Mouse (Mus musculus) left cerebral cortex, postnatal 14 days (tissue): Measurements from ENCODE around the gene Lmtk3. TPM values are rescaled to one million over a fixed set of nuclear protein-coding genes. Genes with fewer than 3 reads are reported as not detected.
A peak's percentile ranks its signal among the peaks of the same experiment; 100 is the strongest.

Source experiments
- DNase-seq, 2 experiments: peaks; one replicate each; pipeline ENCODE4 v3.0.0; 2021 to 2022; ENCODE audit warnings: low spot score in 2 of 2, mixed read lengths in 1 of 2
- intact Hi-C: fragments of 180-260 bp; cut with DNase I; formaldehyde crosslinking; loops from one replicate; pipeline ENCODE4 v1.15.1; 2025
- total RNA-seq, 2 experiments: library from RNA; stranded (reverse); gene quantifications; 2 replicates each; pipeline ENCODE4 v1.2.3; 2021

The Lmtk3 gene
- total RNA-seq, 2 experiments from 2014 or later: 261 to 275 TPM

DNA sequence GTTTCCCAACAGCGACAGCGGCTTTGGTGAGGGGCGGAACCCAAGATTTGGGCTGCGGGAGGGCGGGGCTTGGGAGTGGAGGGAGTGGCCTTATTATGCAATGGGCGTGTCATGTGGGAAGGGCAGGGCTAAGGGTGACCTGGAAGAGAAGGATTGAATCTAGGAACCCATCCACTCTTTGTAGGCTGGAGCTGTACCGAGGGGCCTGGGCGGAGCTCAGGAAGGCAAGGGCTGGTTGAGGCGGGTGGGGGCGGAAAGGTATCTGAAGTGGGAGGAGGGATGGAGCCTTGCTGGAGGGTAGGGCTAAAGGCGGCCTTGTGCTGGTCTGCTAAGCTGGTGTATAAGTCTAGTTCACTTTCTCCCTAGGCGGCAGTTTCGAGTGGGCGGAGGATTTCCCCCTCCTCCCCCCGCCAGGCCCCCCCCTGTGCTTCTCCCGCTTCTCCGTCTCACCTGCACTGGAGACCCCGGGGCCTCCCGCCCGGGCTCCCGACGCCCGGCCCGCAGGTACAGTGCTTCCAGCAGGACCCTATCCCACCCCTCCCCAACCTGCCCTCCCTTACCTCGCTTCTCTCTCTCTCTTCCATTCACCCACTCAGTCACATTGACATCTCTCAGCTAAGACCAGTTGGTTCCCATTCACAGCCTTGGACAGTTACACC, 17.1 kb downstream of the Lmtk3 start:
- no peak for DNase-seq
- intact Hi-C loops: loop anchor here (1.0 kb wide), 1 partner anchor 61 kb away; no protein-coding TSS in a partner anchor

- peak; percentile 95 to 96 for DNase-seq
- intact Hi-C loops: loop anchor here (1.0 kb wide), 1 partner anchor 62 kb away; no protein-coding TSS in a partner anchor
These were observed 17.8 kb downstream of the Lmtk3 start for GRCm38 (mm10) chr7:45801348-45801747.

GRCm38 (mm10) chr7:45802551-45802950, 19.0 kb downstream of the Lmtk3 start:
- intact Hi-C loops: no loop called here

GRCm38 (mm10) chr7:45805941-45806340, 22.4 kb downstream of the Lmtk3 start:
- intact Hi-C loops: no loop called here
- no peak for DNase-seq

More at GRCm38 (mm10) chr7:45802551-45802950, 19.0 kb downstream of the Lmtk3 start:
- no peak for DNase-seq

GRCm38 (mm10) chr7:45808471-45808870, 24.9 kb downstream of the Lmtk3 start:
- intact Hi-C loops: no loop called here
- DNase-seq: no peak

- no peak for DNase-seq
- intact Hi-C loops: no loop called here
These were observed 25.9 kb downstream of the Lmtk3 start for GRCm38 (mm10) chr7:45809276-45810075.

- DNase-seq: no peak
- intact Hi-C loops: no loop called here
These were observed 29.4 kb downstream of the Lmtk3 start for GRCm38 (mm10) chr7:45812921-45813320.

- intact Hi-C loops: no loop called here
- peak; percentile 99 to 100 for DNase-seq
These were observed 30.5 kb downstream of the Lmtk3 start, which contains the start of gene Cyth2 for GRCm38 (mm10) chr7:45813787-45814779. Gene Cyth2 (minus strand): TSS chr7:45814581.

- no peak for DNase-seq
- intact Hi-C loops: no loop called here
These were observed 31.3 kb downstream of the Lmtk3 start for GRCm38 (mm10) chr7:45814841-45815240.

GRCm38 (mm10) chr7:45815323-45815983, 31.9 kb downstream of the Lmtk3 start:
- no peak for DNase-seq
- intact Hi-C loops: no loop called here

DNA sequence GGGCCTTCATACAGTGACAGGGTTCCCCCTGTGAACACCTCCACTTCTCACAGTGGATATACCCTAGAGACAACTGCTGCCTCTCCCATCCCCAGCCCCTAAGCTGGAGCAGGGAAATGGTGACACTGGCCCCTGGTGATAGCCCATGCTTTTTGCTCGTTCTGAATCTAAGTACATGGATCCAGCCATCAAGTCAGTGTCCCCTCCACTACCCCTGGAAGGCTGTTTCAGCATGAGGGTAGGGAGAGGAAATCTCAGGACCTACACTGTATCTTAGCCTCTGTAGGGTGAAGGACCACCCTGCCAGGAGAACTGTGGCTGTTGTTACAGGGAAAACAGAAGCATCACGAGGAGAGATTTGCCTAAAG, 32.4 kb downstream of the Lmtk3 start:
- no peak for DNase-seq
- intact Hi-C loops: no loop called here

- no peak for DNase-seq
- intact Hi-C loops: no loop called here
These were observed 36.3 kb downstream of the Lmtk3 start for GRCm38 (mm10) chr7:45819843-45820242.

DNA sequence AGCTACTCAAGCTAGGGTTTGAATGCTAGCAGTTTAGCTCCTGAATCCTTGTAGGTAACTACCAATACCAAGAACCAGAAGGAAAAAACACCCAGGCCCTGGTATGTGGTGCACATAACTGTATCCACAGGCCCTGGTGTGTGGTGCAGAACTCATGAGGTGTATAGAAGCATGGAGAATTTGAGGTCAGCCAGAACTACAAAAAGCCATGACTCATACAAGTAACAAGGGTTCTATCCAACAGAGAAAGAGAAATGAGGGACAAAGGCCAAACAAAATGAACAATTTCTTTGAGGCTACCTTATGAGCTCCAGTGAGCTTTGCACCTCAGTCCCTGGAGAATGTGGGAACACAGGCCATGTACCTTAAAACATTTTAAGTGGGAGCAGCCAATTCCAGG, 37.4 kb downstream of the Lmtk3 start:
- intact Hi-C loops: no loop called here
- DNase-seq: no peak

DNA sequence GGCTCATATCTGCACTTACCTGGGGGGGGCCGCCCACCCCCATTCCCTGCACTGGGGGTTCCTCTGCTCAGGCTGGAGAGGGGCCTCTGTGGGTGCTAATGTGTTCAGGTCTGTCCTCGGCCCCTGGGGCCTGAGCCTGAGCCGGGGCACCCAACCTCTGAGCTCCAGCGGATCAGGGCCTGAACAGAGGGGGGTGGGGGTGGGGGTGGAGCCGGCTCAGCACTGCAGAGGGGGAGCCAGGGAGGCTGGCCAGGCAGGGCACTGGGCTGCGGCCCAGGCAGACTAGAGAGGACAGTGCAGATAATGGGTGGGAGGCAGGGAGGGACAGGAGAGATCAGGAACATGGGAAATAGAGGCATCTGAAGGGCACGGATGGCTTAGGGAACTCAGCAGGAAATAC, 41.1 kb downstream of the Lmtk3 start, which contains the start of gene Kcnj14:
TSS of gene Kcnj14 (minus strand) at position 185 of the 400 bp plus-strand sequence.
- intact Hi-C loops: no loop called here
- no peak for DNase-seq

GRCm38 (mm10) chr7:45826631-45827030, 43.1 kb downstream of the Lmtk3 start:
- DNase-seq: no peak
- intact Hi-C loops: no loop called here

- intact Hi-C loops: no loop called here
- DNase-seq: peak; percentile 87 to 90
These were observed 47.0 kb downstream of the Lmtk3 start, which contains the start of gene Grwd1 for GRCm38 (mm10) chr7:45830427-45831127. Gene Grwd1 (minus strand): TSS chr7:45830944.

- no peak for DNase-seq
- intact Hi-C loops: no loop called here
These were observed 47.6 kb downstream of the Lmtk3 start for GRCm38 (mm10) chr7:45831128-45831525.

DNA sequence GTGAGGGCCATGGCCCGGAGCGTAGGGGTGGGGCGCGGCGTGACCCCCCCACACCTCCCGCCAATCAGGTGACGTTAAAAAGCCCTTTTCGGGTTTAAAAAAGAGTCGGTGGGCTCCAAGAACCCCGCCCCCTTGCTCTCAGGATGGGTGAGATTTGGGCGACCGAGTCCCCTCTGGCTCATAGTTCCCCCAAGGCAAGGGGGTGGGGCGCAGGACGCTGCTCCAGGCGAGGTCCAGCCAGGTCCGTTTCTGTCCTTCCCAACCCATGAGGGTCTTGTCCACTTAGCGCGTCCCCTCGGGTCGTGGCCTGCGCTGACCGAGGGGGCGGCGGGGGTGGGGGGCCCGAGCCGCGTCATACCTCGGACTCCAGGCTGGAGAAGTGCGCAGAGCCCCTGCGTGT, 48.9 kb downstream of the Lmtk3 start:
- intact Hi-C loops: no loop called here
- no peak for DNase-seq
